Mouse (Mus musculus): ENCODE data around the gene Plekhg6. TPM values are rescaled to one million over a fixed set of nuclear protein-coding genes. Genes with fewer than 3 reads are reported as not detected.
A peak's percentile ranks its signal among the peaks of the same experiment; 100 is the strongest.

The Plekhg6 gene
- polyA plus RNA-seq, 1 experiment from 2014 or later = 0.32 TPM

GRCm38 (mm10) chr6:125378621-125379020 lies 2.0 kb downstream of the Plekhg6 start:
- Histone ChIP-seq H3K4me3 (peak overlapping the region; percentile 29), H3K4me1 (peaks cover 33% of the 10 kb centered on the region), H3K36me3 (replicated peaks) (no peaks in the 10 kb centered on the region), H3K27ac (replicated peaks) (no peak overlapping the region), H3K9me3 (no peaks in the 10 kb centered on the region), H3K27me3 (replicated peaks; ENCODE audit: low read depth, poor library complexity, severe bottlenecking) (peaks cover 95% of the 10 kb centered on the region)
- WGBS = 15% methylated on average over 6 of the region's 6 CpGs
- no peak for DNase-seq (ENCODE audit: low spot score)

DNA sequence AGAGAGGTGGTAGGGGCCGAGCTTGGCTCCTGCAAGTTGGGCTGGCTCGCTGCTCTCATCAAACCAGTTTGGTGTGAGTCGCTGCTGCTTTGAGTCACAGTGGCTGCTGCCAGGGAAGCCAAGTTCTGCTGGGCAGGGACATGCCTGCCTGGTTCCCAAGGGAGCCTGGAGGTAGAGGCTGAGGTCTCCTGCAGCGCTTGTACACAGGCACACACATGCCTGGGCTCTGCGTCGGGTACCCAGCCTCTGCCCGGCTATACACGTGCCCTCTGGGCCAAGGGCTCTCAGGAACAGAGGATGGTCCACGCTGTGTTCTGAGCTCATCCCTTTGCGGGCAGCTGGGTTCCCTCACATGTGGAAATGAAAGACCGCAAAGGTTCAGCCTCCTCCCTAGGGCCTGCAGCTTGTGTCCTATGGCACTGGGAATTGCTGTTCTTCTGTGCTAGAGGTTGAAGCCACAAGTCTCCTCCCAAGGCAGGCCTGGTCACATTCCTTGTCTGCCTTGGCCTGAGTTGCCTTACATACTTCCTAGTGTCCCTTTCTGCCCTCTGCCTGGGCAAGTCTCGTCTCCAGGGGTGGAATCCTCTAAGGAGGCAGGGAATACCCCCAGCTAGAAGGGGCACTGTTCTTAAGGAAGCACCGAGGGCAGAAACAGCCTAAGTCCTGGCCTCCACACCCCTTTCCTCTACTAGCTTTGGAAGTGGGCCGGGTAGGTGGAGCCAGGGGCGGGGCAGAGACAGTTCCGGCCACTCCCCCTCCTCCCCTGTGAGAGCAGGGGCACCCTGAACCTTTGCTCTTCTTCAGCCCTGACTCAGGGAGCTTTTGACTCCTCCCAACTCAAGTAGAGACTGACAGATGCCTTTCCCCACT lies 2.8 kb downstream of the Plekhg6 start:
- peak; percentile 56 for DNase-seq (ENCODE audit: low spot score)
- Histone ChIP-seq H3K36me3 (replicated peaks) (no peaks in the 10 kb centered on the region), H3K27me3 (replicated peaks; ENCODE audit: low read depth, poor library complexity, severe bottlenecking) (peaks cover 96% of the 10 kb centered on the region), H3K27ac (replicated peaks) (no peak overlapping the region; the same call in 1 of the 2 replicates), H3K4me3 (peak overlapping the region; percentile 29), H3K9me3 (no peaks in the 10 kb centered on the region), H3K4me1 (peaks cover 33% of the 10 kb centered on the region)
- WGBS = 31% methylated on average over 16 of the region's 16 CpGs

DNA sequence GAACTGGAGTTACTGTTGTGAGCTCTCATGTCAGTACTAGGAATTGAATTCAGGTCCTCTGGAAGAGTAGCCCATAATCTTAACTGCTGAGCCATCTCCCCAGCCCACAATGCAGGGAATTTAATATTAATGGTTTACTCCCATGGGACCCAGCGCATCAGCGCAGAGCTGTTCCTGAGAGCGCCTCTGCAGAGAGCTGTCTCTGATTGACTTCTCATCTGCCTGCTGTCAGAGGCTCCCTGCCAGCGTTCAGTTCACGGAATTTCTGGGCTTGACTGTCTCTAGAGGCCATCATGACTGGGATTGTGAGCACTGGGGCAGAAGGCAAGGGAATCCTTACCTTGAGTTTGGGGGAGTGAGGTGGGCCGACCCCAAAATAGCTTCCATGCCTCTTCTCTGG lies 3.6 kb downstream of the Plekhg6 start:
- Histone ChIP-seq H3K4me3 (no peak overlapping the region), H3K36me3 (replicated peaks) (no peaks in the 10 kb centered on the region), H3K27ac (replicated peaks) (no peak overlapping the region), H3K27me3 (replicated peaks; ENCODE audit: low read depth, poor library complexity, severe bottlenecking) (peaks cover 96% of the 10 kb centered on the region), H3K9me3 (no peaks in the 10 kb centered on the region), H3K4me1 (peaks cover 33% of the 10 kb centered on the region)
- no peak for DNase-seq (ENCODE audit: low spot score)
- 53% methylated on average over 6 of the region's 6 CpGs for WGBS

DNA sequence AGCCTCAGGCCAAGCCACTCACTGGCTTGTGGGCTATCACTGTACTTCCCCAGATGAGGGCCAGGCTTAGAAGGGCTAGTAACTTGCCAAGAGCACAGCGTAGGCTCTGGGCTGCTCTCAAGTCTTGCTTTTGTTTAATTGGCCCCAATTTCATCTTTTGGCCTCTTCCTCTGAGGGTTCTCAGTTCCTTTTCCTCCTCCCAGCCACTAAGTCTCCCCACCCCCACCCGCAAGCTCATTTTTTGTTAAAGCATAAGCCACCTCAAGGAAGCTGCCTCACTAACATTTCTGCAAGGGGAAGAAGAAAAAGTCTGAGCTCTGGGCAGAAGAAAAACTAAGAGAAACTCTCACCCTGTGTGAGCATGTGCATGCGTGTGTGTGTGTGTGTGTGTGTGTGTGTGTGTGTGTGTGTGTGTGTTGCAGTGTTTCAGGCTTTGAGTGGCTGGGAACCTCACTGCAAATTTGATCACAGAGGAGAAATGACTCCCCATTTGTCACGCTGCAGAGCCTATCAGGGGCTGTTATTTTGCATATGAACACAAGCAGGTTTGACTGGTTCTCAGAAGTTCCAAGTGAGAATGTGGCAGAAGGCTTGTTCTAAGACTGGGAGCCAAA lies 12.7 kb downstream of the Plekhg6 start:
- H3K4me3 ChIP-seq = no peak overlapping the region
- peaks cover 46% of the 10 kb centered on the region for H3K4me1 ChIP-seq
- 52% methylated on average over 4 of the region's 4 CpGs for WGBS
- no peak for DNase-seq (ENCODE audit: low spot score)
- no peaks in the 10 kb centered on the region for H3K9me3 ChIP-seq
- H3K27ac ChIP-seq (replicated peaks) = peak overlapping the region; percentile 59
- H3K36me3 ChIP-seq (replicated peaks) = no peaks in the 10 kb centered on the region
- peaks cover 48% of the 10 kb centered on the region for H3K27me3 ChIP-seq (replicated peaks; ENCODE audit: low read depth, poor library complexity, severe bottlenecking)

DNA sequence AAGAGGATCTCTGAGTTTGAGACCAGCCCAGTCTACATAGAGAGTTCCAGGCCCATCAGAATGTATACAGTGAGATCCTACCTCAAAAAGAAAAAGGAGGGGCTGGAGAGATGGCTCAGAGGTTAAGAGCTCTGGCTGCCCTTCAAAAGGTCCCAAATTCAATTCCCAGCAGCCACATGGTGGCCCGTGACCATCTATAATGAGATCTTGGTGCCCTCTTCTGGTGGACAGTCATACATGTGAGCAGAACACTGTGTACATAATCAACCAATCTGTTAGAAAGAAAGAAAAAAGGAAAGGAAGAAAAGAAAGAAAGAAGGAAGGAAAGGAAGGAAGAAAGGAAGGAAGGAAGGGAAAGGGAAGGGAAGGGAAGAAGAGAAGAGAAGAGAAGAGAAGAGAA lies 14.5 kb downstream of the Plekhg6 start:
- peaks cover 16% of the 10 kb centered on the region for H3K36me3 ChIP-seq (replicated peaks)
- peaks cover 52% of the 10 kb centered on the region for H3K27me3 ChIP-seq (replicated peaks; ENCODE audit: low read depth, poor library complexity, severe bottlenecking)
- WGBS = 67% methylated on average over 1 of the region's 1 CpGs
- H3K27ac ChIP-seq (replicated peaks) = no peak overlapping the region
- no peak overlapping the region for H3K4me3 ChIP-seq
- H3K4me1 ChIP-seq = peaks cover 57% of the 10 kb centered on the region
- DNase-seq (ENCODE audit: low spot score) = no peak
- no peaks in the 10 kb centered on the region for H3K9me3 ChIP-seq

DNA sequence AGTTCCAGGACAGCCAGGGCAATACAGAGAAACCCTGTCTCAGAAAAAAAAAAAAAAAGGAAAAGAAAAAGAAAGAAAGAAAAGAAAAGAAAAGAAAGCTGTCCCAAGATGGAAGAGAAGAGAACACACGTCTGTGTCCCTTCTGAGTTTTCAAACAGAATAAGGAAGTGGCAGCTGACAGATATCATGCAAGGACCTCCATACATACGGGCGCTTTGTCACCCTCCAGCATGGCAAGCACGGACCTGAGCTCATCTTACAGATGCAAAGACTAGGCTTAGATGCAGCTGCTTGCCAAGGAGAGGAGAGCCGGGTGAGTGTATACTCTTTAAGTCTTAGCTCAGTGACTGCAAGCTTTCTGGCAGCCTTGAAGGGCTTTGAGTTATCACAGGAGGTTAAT lies 15.1 kb downstream of the Plekhg6 start:
- H3K27ac ChIP-seq (replicated peaks) = no peak overlapping the region
- peaks cover 22% of the 10 kb centered on the region for H3K36me3 ChIP-seq (replicated peaks)
- H3K9me3 ChIP-seq = no peaks in the 10 kb centered on the region
- DNase-seq (ENCODE audit: low spot score) = no peak
- WGBS = 87% methylated on average over 5 of the region's 5 CpGs
- H3K4me3 ChIP-seq = no peak overlapping the region
- H3K27me3 ChIP-seq (replicated peaks; ENCODE audit: low read depth, poor library complexity, severe bottlenecking) = peaks cover 57% of the 10 kb centered on the region
- peaks cover 58% of the 10 kb centered on the region for H3K4me1 ChIP-seq

DNA sequence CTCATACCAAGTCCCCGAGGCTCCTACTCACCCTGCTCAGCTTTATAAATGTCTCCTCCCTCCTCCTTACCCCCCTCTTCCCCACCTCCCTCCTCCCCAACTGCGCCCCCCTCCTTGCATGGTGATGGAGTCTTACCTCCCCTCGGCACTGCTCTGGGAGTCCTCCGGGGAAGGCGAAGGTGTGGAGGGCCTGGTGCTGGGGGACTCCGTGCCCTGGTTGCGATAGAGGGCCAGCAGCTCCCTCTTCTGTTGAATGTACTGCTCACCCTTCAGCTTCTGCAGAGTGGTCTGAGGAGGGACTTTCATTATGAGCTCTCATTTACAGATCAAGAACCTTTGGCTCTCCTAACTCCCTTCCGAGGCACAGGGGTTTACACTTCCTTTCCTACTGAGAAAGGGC lies 16.1 kb downstream of the Plekhg6 start:
- Histone ChIP-seq H3K27me3 (replicated peaks; ENCODE audit: low read depth, poor library complexity, severe bottlenecking) (peaks cover 60% of the 10 kb centered on the region), H3K4me1 (peaks cover 60% of the 10 kb centered on the region), H3K27ac (replicated peaks) (no peak overlapping the region; the same call in 1 of the 2 replicates), H3K9me3 (no peaks in the 10 kb centered on the region), H3K36me3 (replicated peaks) (peaks cover 33% of the 10 kb centered on the region), H3K4me3 (0 out of 2 replicates have a peak overlapping the region, but pooled peaks have one; percentile 21)
- WGBS = 6% methylated on average over 8 of the region's 8 CpGs
- peak; percentile 46 for DNase-seq (ENCODE audit: low spot score)

GRCm38 (mm10) chr6:125363451-125364242 lies 16.9 kb downstream of the Plekhg6 start:
- H3K4me3 ChIP-seq = peak overlapping the region; percentile 38
- no peak for DNase-seq (ENCODE audit: low spot score)
- no peaks in the 10 kb centered on the region for H3K9me3 ChIP-seq
- WGBS = 7% methylated on average over 23 of the region's 23 CpGs
- peaks cover 60% of the 10 kb centered on the region for H3K27me3 ChIP-seq (replicated peaks; ENCODE audit: low read depth, poor library complexity, severe bottlenecking)
- H3K4me1 ChIP-seq = peaks cover 52% of the 10 kb centered on the region
- H3K36me3 ChIP-seq (replicated peaks) = peaks cover 41% of the 10 kb centered on the region
- no peak overlapping the region; the same call in 1 of the 2 replicates for H3K27ac ChIP-seq (replicated peaks)

- peaks cover 47% of the 10 kb centered on the region for H3K36me3 ChIP-seq (replicated peaks)
- H3K4me1 ChIP-seq = peaks cover 46% of the 10 kb centered on the region
- H3K9me3 ChIP-seq = no peaks in the 10 kb centered on the region
- peak overlapping the region; percentile 38 for H3K4me3 ChIP-seq
- WGBS = 17% methylated on average over 15 of the region's 15 CpGs
- DNase-seq (ENCODE audit: low spot score) = no peak
- H3K27ac ChIP-seq (replicated peaks) = no peak overlapping the region; the same call in 1 of the 2 replicates
- H3K27me3 ChIP-seq (replicated peaks; ENCODE audit: low read depth, poor library complexity, severe bottlenecking) = peaks cover 60% of the 10 kb centered on the region
These were observed 17.6 kb downstream of the Plekhg6 start for GRCm38 (mm10) chr6:125363021-125363420.

GRCm38 (mm10) chr6:125361467-125362291 lies 18.9 kb downstream of the Plekhg6 start:
- Histone ChIP-seq H3K9me3 (no peaks in the 10 kb centered on the region), H3K4me3 (peak overlapping the region; percentile 26; the same call in 1 of the 2 replicates), H3K27ac (replicated peaks) (no peak overlapping the region), H3K4me1 (peaks cover 37% of the 10 kb centered on the region), H3K27me3 (replicated peaks; ENCODE audit: low read depth, poor library complexity, severe bottlenecking) (peaks cover 60% of the 10 kb centered on the region), H3K36me3 (replicated peaks) (peaks cover 59% of the 10 kb centered on the region)
- DNase-seq (ENCODE audit: low spot score) = no peak
- 27% methylated on average over 38 of the region's 38 CpGs for WGBS

DNA sequence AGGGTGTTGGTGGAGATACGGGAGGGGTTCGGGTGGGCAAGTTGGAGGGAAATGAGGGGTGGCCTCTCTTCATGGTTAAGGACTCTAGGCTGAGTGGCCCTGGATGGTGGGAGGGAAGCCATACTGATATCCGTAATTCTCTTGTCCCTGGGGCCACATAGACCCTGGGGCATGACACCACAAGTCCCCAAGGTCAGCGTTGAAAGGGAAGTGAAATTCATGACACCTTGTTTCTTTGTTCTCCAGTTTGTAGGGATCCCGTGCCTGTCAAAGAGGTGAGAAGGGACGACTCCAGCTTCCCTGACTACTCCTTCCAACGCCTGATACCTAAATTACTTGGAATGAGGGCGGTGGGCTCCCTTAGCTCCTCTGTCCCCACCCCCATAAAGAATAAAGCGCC lies 19.7 kb downstream of the Plekhg6 start:
- no peak for DNase-seq (ENCODE audit: low spot score)
- H3K36me3 ChIP-seq (replicated peaks) = peaks cover 59% of the 10 kb centered on the region
- H3K9me3 ChIP-seq = no peaks in the 10 kb centered on the region
- peaks cover 45% of the 10 kb centered on the region for H3K4me1 ChIP-seq
- peaks cover 57% of the 10 kb centered on the region for H3K27me3 ChIP-seq (replicated peaks; ENCODE audit: low read depth, poor library complexity, severe bottlenecking)
- no peak overlapping the region for H3K27ac ChIP-seq (replicated peaks)
- 58% methylated on average over 9 of the region's 9 CpGs for WGBS
- 0 out of 2 replicates have a peak overlapping the region, but pooled peaks have one; percentile 26 for H3K4me3 ChIP-seq

Data from embryonic facial prominence, embryonic 10.5 days (tissue).